Mouse (Mus musculus) stomach, postnatal 0 days (tissue): ENCODE data around the gene Gm10778. TPM values are rescaled to one million over a fixed set of nuclear protein-coding genes. Genes with fewer than 3 reads are reported as not detected.
A peak's percentile ranks its signal among the peaks of the same experiment; 100 is the strongest.

ENCODE experiments used
- ATAC-seq: fragments of 200-750 bp; cut with Nextera tagmentation; 2 replicates; pipeline ENCODE4 v1.8.0; 2017; ENCODE audit not compliant: low FRiP score, low TSS enrichment
- DNase-seq: peaks from one replicate; pipeline ENCODE4 v3.0.0-alpha.2; 2016; ENCODE audit warnings: low spot score
- H3K27ac ChIP-seq: fragments of 300-500 bp; sonication (generic); replicated peaks from 2 replicates; pipeline ENCODE4 v1.5.1; 2014; ENCODE audit warnings: mild to moderate bottlenecking, control low read depth
- H3K27me3 ChIP-seq: fragments of 300-500 bp; sonication (generic); 2 replicates; pipeline ENCODE4 v1.6.1; 2014; ENCODE audit warnings: low read length; ENCODE audit not compliant: control insufficient read depth, insufficient read depth
- H3K36me3 ChIP-seq: fragments of 300-500 bp; sonication (generic); 2 replicates; pipeline ENCODE4 v1.6.1; 2014; ENCODE audit warnings: low read length, mixed read lengths; ENCODE audit not compliant: control insufficient read depth, insufficient read depth
- H3K4me1 ChIP-seq: fragments of 300-500 bp; sonication (generic); replicated peaks from 2 replicates; pipeline ENCODE4 v1.6.1; 2014; ENCODE audit warnings: antibody characterized with exemption; ENCODE audit not compliant: control insufficient read depth, insufficient read depth
- H3K4me2 ChIP-seq: fragments of 300-500 bp; sonication (generic); replicated peaks from 2 replicates; pipeline ENCODE4 v1.6.1; 2014; ENCODE audit warnings: low read depth, mild to moderate bottlenecking, control low read depth, moderate library complexity
- H3K4me3 ChIP-seq: fragments of 300-500 bp; sonication (generic); 2 replicates; pipeline ENCODE4 v1.5.1; 2014; ENCODE audit warnings: low read depth, low read length, control low read depth
- H3K9ac ChIP-seq: fragments of 300-500 bp; sonication (generic); 2 replicates; pipeline ENCODE4 v1.6.1; 2014; ENCODE audit warnings: mild to moderate bottlenecking, low read length, control low read depth, mixed read lengths
- H3K9me3 ChIP-seq: fragments of 300-500 bp; sonication (generic); 2 replicates; pipeline ENCODE4 v1.6.1; 2016; ENCODE audit warnings: low read length; ENCODE audit not compliant: control insufficient read depth
- CTCF ChIP-seq: IDR thresholded peaks from 2 replicates; pipeline ENCODE4 v1.5.1; 2016; ENCODE audit warnings: antibody characterized with exemption, low read depth, mild to moderate bottlenecking, moderate library complexity
- EP300 ChIP-seq: optimal IDR thresholded peaks from 2 replicates; pipeline ENCODE3; 2016; ENCODE audit warnings: antibody characterized with exemption
- WGBS: fragments of 180-500 bp; shearing (Covaris S2); extraction: QIAGEN DNeasy Blood & Tissue Kit; methylation state at CpG from one replicate; pipeline ENCODE4 v1.1.7; 2014; 5-methylcytosine and 5-hydroxymethylcytosine counted together
- polyA plus RNA-seq: library from polyadenylated mRNA; unstranded; fragments of >200 nt; fragmentation: Nextera tagmentation; extraction: Ambion mirVana; gene quantifications from 2 replicates; pipeline ENCODE4 v1.2.1, GENCODE M21; 2015

Gene Gm10778
- polyA plus RNA-seq, 1 experiment from 2014 or later, result 2.4 TPM

- Histone ChIP-seq H3K36me3 (peaks cover 8% of the 10 kb centered on the region), H3K9ac (peak overlapping the region; percentile 80; the same call in 1 of the 2 replicates), H3K27ac (peak overlapping the region; percentile 86), H3K4me3 (peak overlapping the region; percentile 76), H3K27me3 (no peaks in the 10 kb centered on the region), H3K4me1 (peaks cover 6% of the 10 kb centered on the region), H3K9me3 (no peaks in the 10 kb centered on the region), H3K4me2 (peak overlapping the region; percentile 81)
- ATAC-seq (0 out of 2 replicates have a peak, but pooled peaks have one; percentile 1), DNase-seq (no peak)
- no peak for TF ChIP-seq CTCF
- no peak for TF ChIP-seq EP300
- WGBS, result 87% methylated on average over 22 of the region's 22 CpGs
Observed at GRCm38 (mm10) chr10:81626101-81626993, 22.5 kb upstream of the Gm10778 start.

GRCm38 (mm10) chr10:81626994-81627835 lies 21.6 kb upstream of the Gm10778 start, which contains the start of gene Sirt6:
Gene Sirt6, minus strand, starts transcription at chr10:81627797.
- H3K9ac ChIP-seq, result peak within 1 kb of the TSS; percentile 80
- 4% methylated on average over 40 of the region's 40 CpGs for WGBS
- no peaks in the 10 kb centered on the region for H3K9me3 ChIP-seq
- no peaks in the 10 kb centered on the region for H3K27me3 ChIP-seq
- peak within 1 kb of the TSS; percentile 86 for H3K27ac ChIP-seq
- peaks cover 5% of the 10 kb centered on the region for H3K36me3 ChIP-seq
- peak; percentile 93 for ATAC-seq
- DNase-seq, result peak; percentile 92
- peaks cover 6% of the 10 kb centered on the region for H3K4me1 ChIP-seq
- peak within 1 kb of the TSS; percentile 76 for H3K4me3 ChIP-seq
- TF ChIP-seq EP300, result no peak
- peak; percentile 2; the same call in 1 of the 2 replicates for TF ChIP-seq CTCF
- peak within 1 kb of the TSS; percentile 81 for H3K4me2 ChIP-seq

GRCm38 (mm10) chr10:81627836-81628220 lies 21.0 kb upstream of the Gm10778 start:
- no peak for DNase-seq
- Histone ChIP-seq H3K36me3 (peaks cover under 1% of the 10 kb centered on the region; the same call in 1 of the 2 replicates), H3K27ac (peak overlapping the region; percentile 86), H3K9me3 (no peaks in the 10 kb centered on the region), H3K9ac (peak overlapping the region; percentile 61), H3K4me1 (peaks cover 6% of the 10 kb centered on the region), H3K4me3 (peak overlapping the region; percentile 76), H3K4me2 (peak overlapping the region; percentile 81), H3K27me3 (no peaks in the 10 kb centered on the region)
- peak; percentile 25 for ATAC-seq
- TF ChIP-seq CTCF (no peak), EP300 (no peak)
- 41% methylated on average over 7 of the region's 7 CpGs for WGBS

DNA sequence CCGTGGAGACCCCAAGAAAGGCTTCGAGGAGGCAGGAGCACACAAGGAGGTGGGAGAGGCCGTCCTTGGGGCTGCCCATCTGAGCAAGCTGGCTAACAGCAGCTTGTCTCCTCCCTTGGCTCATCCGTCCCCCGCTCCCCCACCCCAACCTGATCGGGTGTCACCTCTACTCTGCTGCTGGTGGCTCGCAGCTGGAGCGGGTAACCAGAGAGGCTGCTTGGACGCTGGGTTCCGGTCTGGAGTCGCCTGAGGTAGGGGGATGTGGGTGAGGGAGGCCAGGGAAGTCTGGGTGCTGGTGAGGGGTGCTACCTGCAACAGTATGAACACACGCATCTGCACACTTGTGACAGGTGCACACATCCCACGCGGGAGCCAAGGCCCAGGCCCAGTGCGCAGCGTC lies 20.5 kb upstream of the Gm10778 start, which contains the start of gene Ankrd24:
TSS of gene Ankrd24 (plus strand) at position 151 of the 400 bp plus-strand sequence.
- Histone ChIP-seq H3K4me3 (peak within 1 kb of the TSS; percentile 76), H3K27me3 (no peaks in the 10 kb centered on the region), H3K4me1 (peaks cover 6% of the 10 kb centered on the region), H3K27ac (peak within 1 kb of the TSS; percentile 86), H3K4me2 (peak within 1 kb of the TSS; percentile 81), H3K9ac (peak within 1 kb of the TSS; percentile 80), H3K36me3 (no peaks in the 10 kb centered on the region), H3K9me3 (no peaks in the 10 kb centered on the region)
- DNase-seq (no peak), ATAC-seq (no peak)
- TF ChIP-seq CTCF (no peak), EP300 (no peak)
- WGBS, result 79% methylated on average over 16 of the region's 16 CpGs

GRCm38 (mm10) chr10:81633253-81634099 lies 15.4 kb upstream of the Gm10778 start:
- no peaks in the 10 kb centered on the region for H3K27me3 ChIP-seq
- H3K4me2 ChIP-seq, result peak overlapping the region; percentile 73
- peak overlapping the region; percentile 58 for H3K9ac ChIP-seq
- H3K4me1 ChIP-seq, result peaks cover 4% of the 10 kb centered on the region; the same call in 1 of the 2 replicates
- WGBS, result 3% methylated on average over 35 of the region's 37 CpGs
- H3K27ac ChIP-seq, result peak overlapping the region; percentile 56; the same call in 1 of the 2 replicates
- DNase-seq (peak; percentile 91), ATAC-seq (peak; percentile 95)
- peak overlapping the region; percentile 45 for H3K4me3 ChIP-seq
- TF ChIP-seq EP300 (no peak), CTCF (0 out of 2 replicates have a peak, but pooled peaks have one; percentile 21)
- H3K36me3 ChIP-seq, result no peaks in the 10 kb centered on the region
- no peaks in the 10 kb centered on the region for H3K9me3 ChIP-seq
